Mouse (Mus musculus) cerebellum, adult 11-12 months (tissue): ENCODE results near the gene Plekha1.
A peak's percentile ranks its signal among the peaks of the same experiment; 100 is the strongest.

ENCODE experiments used
- DNase-seq: peaks from one replicate; pipeline ENCODE4 v3.0.0; 2022

Plekha1 gene

GRCm38 (mm10) chr7:130922981-130923731, 57.6 kb downstream of the Plekha1 start:
- no peak for DNase-seq

- no peak for DNase-seq
Observed at GRCm38 (mm10) chr7:130930401-130930800, 64.8 kb downstream of the Plekha1 start.

GRCm38 (mm10) chr7:130932921-130933320, 67.4 kb downstream of the Plekha1 start:
- no peak for DNase-seq

GRCm38 (mm10) chr7:130934654-130935053, 69.1 kb downstream of the Plekha1 start:
- DNase-seq, result no peak

GRCm38 (mm10) chr7:130935421-130935792, 69.9 kb downstream of the Plekha1 start:
- no peak for DNase-seq

- DNase-seq, result peak; percentile 56
Observed at GRCm38 (mm10) chr7:130935793-130936471, 70.4 kb downstream of the Plekha1 start, which contains the start of gene Htra1. TSS of gene Htra1 (plus strand) at chr7:130936111.

- DNase-seq, result no peak
Observed at GRCm38 (mm10) chr7:130936472-130936951, 71.0 kb downstream of the Plekha1 start.

GRCm38 (mm10) chr7:130937266-130937841, 71.8 kb downstream of the Plekha1 start:
- DNase-seq, result no peak

GRCm38 (mm10) chr7:130938005-130938404, 72.4 kb downstream of the Plekha1 start:
- no peak for DNase-seq

- DNase-seq, result no peak
Observed at GRCm38 (mm10) chr7:130938896-130939295, 73.3 kb downstream of the Plekha1 start.

GRCm38 (mm10) chr7:130940733-130941132, 75.2 kb downstream of the Plekha1 start:
- DNase-seq, result no peak

- no peak for DNase-seq
Observed at GRCm38 (mm10) chr7:130943280-130943895, 77.8 kb downstream of the Plekha1 start.

- DNase-seq, result no peak
Observed at GRCm38 (mm10) chr7:130944766-130945475, 79.4 kb downstream of the Plekha1 start.

GRCm38 (mm10) chr7:130945730-130946129, 80.2 kb downstream of the Plekha1 start:
- DNase-seq, result no peak

- no peak for DNase-seq
Observed at GRCm38 (mm10) chr7:130946303-130946702, 80.7 kb downstream of the Plekha1 start.

GRCm38 (mm10) chr7:130948563-130949208, 83.1 kb downstream of the Plekha1 start:
- DNase-seq, result no peak

GRCm38 (mm10) chr7:130949331-130949751, 83.8 kb downstream of the Plekha1 start:
- peak; percentile 71 for DNase-seq

- DNase-seq, result no peak
Observed at GRCm38 (mm10) chr7:130950482-130950881, 84.9 kb downstream of the Plekha1 start.

- peak; percentile 49 for DNase-seq
Observed at GRCm38 (mm10) chr7:130951004-130951403, 85.4 kb downstream of the Plekha1 start.

GRCm38 (mm10) chr7:130953376-130953775, 87.8 kb downstream of the Plekha1 start:
- no peak for DNase-seq

GRCm38 (mm10) chr7:130954177-130954601, 88.6 kb downstream of the Plekha1 start:
- peak; percentile 69 for DNase-seq

- DNase-seq, result no peak
Observed at GRCm38 (mm10) chr7:130958551-130958950, 93.0 kb downstream of the Plekha1 start.
